Comparison of ENCODE assay signal across 16 mouse cellular contexts in the genomic region with DNA sequence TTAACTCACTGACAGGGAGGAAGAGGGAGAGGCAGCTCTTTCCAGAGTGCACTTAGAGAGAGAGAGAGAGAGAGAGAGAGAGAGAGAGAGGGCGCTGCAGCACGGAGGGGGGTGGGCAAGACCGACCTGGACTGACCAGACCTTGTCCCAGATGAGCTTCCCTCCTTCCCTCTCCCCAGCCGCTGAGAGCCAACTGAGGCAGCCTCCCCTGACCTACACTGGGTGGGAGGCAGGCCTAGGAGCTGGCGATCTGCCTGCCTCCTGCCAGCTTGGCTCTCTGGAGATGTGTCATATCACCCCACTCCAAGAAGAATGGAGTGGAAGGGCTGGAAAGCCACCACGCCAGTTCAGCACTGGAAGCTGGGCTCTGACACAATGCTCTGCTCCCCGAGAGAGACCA. TPM values are rescaled to one million over a fixed set of nuclear protein-coding genes. Genes with fewer than 3 reads are reported as not detected.
DNase-seq lines count a peak whose midpoint lies in the region; ATAC-seq lines count a peak whose summit lies in the region.
"Had no signal": no experiment of that assay in that cellular context is flagged by ENCODE, and none has a peak within 500 bp of the region (broad histone marks: within the 10 kb centered on the region; RNA-seq: fewer than 3 reads in every experiment).

No protein-coding gene starts in this region.

- H3K9me3 ChIP-seq in heart, embryonic 14.5 days (ENCODE audit: control insufficient read depth, low read length) = no peaks in the 10 kb centered on the region
- H3K9me3 ChIP-seq in midbrain, embryonic 11.5 days (ENCODE audit: control insufficient read depth, low read length) = no peaks in the 10 kb centered on the region
- no peaks in the 10 kb centered on the region for H3K9me3 ChIP-seq in midbrain, embryonic 10.5 days (replicated peaks)
- H3K9me3 ChIP-seq in embryonic facial prominence, embryonic 13.5 days = no peaks in the 10 kb centered on the region
- no peaks in the 10 kb centered on the region for H3K9me3 ChIP-seq in stomach, embryonic 16.5 days (replicated peaks; ENCODE audit: control insufficient read depth, low read length)
- H3K9me3 ChIP-seq: forebrain, embryonic 12.5 days had no signal

- H3K4me2 ChIP-seq in heart, embryonic 14.5 days (ENCODE audit: low read length) = no peak overlapping the region
- no peak overlapping the region for H3K4me2 ChIP-seq in midbrain, embryonic 11.5 days
- no peak overlapping the region for H3K4me2 ChIP-seq in embryonic facial prominence, embryonic 13.5 days
- no peak overlapping the region for H3K4me2 ChIP-seq in stomach, embryonic 16.5 days (ENCODE audit: low read depth, low read length)
- H3K4me2 ChIP-seq: forebrain, embryonic 12.5 days; liver, embryonic 11.5 days had no signal

- H3K27me3 ChIP-seq in heart, embryonic 14.5 days (ENCODE audit: control insufficient read depth, insufficient read depth, low read length) = no peaks in the 10 kb centered on the region
- H3K27me3 ChIP-seq in midbrain, embryonic 11.5 days (ENCODE audit: control insufficient read depth, insufficient read depth, low read length) = 0 out of 2 replicates have a peak, but pooled peaks cover under 1% of the 10 kb centered on the region
- H3K27me3 ChIP-seq in midbrain, embryonic 10.5 days (ENCODE audit: low read depth, poor library complexity, severe bottlenecking) = peaks cover 70% of the 10 kb centered on the region
- H3K27me3 ChIP-seq in embryonic facial prominence, embryonic 13.5 days = no peaks in the 10 kb centered on the region
- H3K27me3 ChIP-seq in stomach, embryonic 16.5 days (ENCODE audit: control insufficient read depth, insufficient read depth, low read length) = no peaks in the 10 kb centered on the region
- H3K27me3 ChIP-seq: forebrain, embryonic 12.5 days had no signal

- ATAC-seq in heart, embryonic 14.5 days (ENCODE audit: insufficient number of reproducible peaks, insufficient read depth, low FRiP score, low read depth) = peak; percentile 36; the same call in 1 of the 2 replicates
- ATAC-seq in midbrain, embryonic 11.5 days (ENCODE audit: low FRiP score) = 0 out of 2 replicates have a peak, but pooled peaks have one; percentile 15
- ATAC-seq in embryonic facial prominence, embryonic 13.5 days (ENCODE audit: insufficient number of reproducible peaks, insufficient read depth, low FRiP score, low TSS enrichment, low read depth) = no peak
- no peak for ATAC-seq in stomach, embryonic 16.5 days (ENCODE audit: insufficient read depth, low FRiP score)
- ATAC-seq in activated CD4-positive, CD25-positive, alpha-beta regulatory T cell, adult 4 months = no peak

- no peak overlapping the region for H3K4me3 ChIP-seq in heart, embryonic 14.5 days (ENCODE audit: control insufficient read depth in 1 of 2, insufficient read depth in 1 of 2, low read depth in 1 of 2, low read length in 2 of 2)
- no peak overlapping the region for H3K4me3 ChIP-seq in midbrain, embryonic 11.5 days (ENCODE audit: low read depth, low read length)
- H3K4me3 ChIP-seq in midbrain, embryonic 10.5 days = no peak overlapping the region
- no peak overlapping the region for H3K4me3 ChIP-seq in embryonic facial prominence, embryonic 13.5 days
- no peak overlapping the region for H3K4me3 ChIP-seq in stomach, embryonic 16.5 days (replicated peaks; ENCODE audit: low read length)
- H3K4me3 ChIP-seq: forebrain, embryonic 12.5 days; left cerebral cortex, adult 2 months had no signal

- 0 out of 4 replicates have a peak overlapping the region, but pooled peaks of 1 of the 2 experiments have one; percentile 3 for H3K27ac ChIP-seq in heart, embryonic 14.5 days (replicated peaks in 1 of 2; ENCODE audit: control insufficient read depth in 1 of 2, insufficient read depth in 1 of 2, low read depth in 2 of 2, low read length in 2 of 2)
- H3K27ac ChIP-seq in midbrain, embryonic 11.5 days (ENCODE audit: low read depth, low read length) = no peak overlapping the region
- H3K27ac ChIP-seq in midbrain, embryonic 10.5 days (replicated peaks) = no peak overlapping the region
- H3K27ac ChIP-seq in embryonic facial prominence, embryonic 13.5 days = peak overlapping the region; percentile 60; the same call in 1 of the 2 replicates
- H3K27ac ChIP-seq in stomach, embryonic 16.5 days (ENCODE audit: low read length) = peak overlapping the region; percentile 64; the same call in 1 of the 2 replicates
- H3K27ac ChIP-seq: forebrain, embryonic 12.5 days; left cerebral cortex, adult 2 months; macrophage had no signal

- WGBS in heart, embryonic 14.5 days = 27% methylated on average over 7 of the region's 7 CpGs
- whole genome bisulfite sequencing in midbrain, embryonic 11.5 days = 72% methylated on average over 7 of the region's 7 CpGs
- 61% methylated on average over 7 of the region's 7 CpGs for WGBS in midbrain, embryonic 10.5 days
- WGBS in embryonic facial prominence, embryonic 13.5 days = 53% methylated on average over 7 of the region's 7 CpGs
- 37% methylated on average over 7 of the region's 7 CpGs for WGBS in stomach, embryonic 16.5 days

- H3K4me1 ChIP-seq in heart, embryonic 14.5 days (ENCODE audit: control insufficient read depth in 2 of 2, insufficient read depth in 2 of 2, low read length in 2 of 2) = peaks cover 11 to 12% of the 10 kb centered on the region in 2 experiments
- no peaks in the 10 kb centered on the region for H3K4me1 ChIP-seq in midbrain, embryonic 11.5 days (ENCODE audit: control insufficient read depth, insufficient read depth, low read length)
- peaks cover 12% of the 10 kb centered on the region for H3K4me1 ChIP-seq in midbrain, embryonic 10.5 days
- H3K4me1 ChIP-seq in embryonic facial prominence, embryonic 13.5 days = peaks cover 11% of the 10 kb centered on the region
- no peaks in the 10 kb centered on the region for H3K4me1 ChIP-seq in stomach, embryonic 16.5 days (ENCODE audit: control insufficient read depth, insufficient read depth, low read length)

- H3K36me3 ChIP-seq in heart, embryonic 14.5 days (ENCODE audit: control insufficient read depth, insufficient read depth, low read length) = no peaks in the 10 kb centered on the region
- no peaks in the 10 kb centered on the region for H3K36me3 ChIP-seq in midbrain, embryonic 11.5 days (ENCODE audit: control insufficient read depth, insufficient read depth, low read length)
- H3K36me3 ChIP-seq in midbrain, embryonic 10.5 days = no peaks in the 10 kb centered on the region
- no peaks in the 10 kb centered on the region for H3K36me3 ChIP-seq in embryonic facial prominence, embryonic 13.5 days
- no peaks in the 10 kb centered on the region for H3K36me3 ChIP-seq in stomach, embryonic 16.5 days (ENCODE audit: control insufficient read depth, insufficient read depth, low read length)
- H3K36me3 ChIP-seq: forebrain, embryonic 12.5 days had no signal

- no peak for DNase-seq in heart, adult 11 months
- DNase-seq in midbrain, embryonic 11.5 days (ENCODE audit: low spot score, missing footprints) = no peak
- no peak for DNase-seq in midbrain, embryonic 10.5 days (ENCODE audit: low spot score)
- DNase-seq in gastrocnemius, adult 8-10 months (ENCODE audit: low spot score in 2 of 2) = no peak
- DNase-seq: cerebellum, adult 11 months; heart, postnatal 10 days; kidney, adult 11 months; right cerebral cortex, postnatal 25 days had no signal

- no peak overlapping the region for H3K9ac ChIP-seq in heart, embryonic 14.5 days (ENCODE audit: low read length)
- no peak overlapping the region for H3K9ac ChIP-seq in midbrain, embryonic 11.5 days (ENCODE audit: low read length)
- no peak overlapping the region for H3K9ac ChIP-seq in embryonic facial prominence, embryonic 13.5 days
- H3K9ac ChIP-seq in stomach, embryonic 16.5 days (ENCODE audit: low read length) = no peak overlapping the region
- H3K9ac ChIP-seq: forebrain, embryonic 12.5 days had no signal

RNA-seq across cellular contexts. Expression of a gene that starts 6.6 kb away (rescaled TPM):
- 12.0 and 12.6 TPM in 2 replicates for polyA plus RNA-seq in heart, embryonic 14.5 days (2014; fragmentation: Nextera tagmentation; extraction: Ambion mirVana)
- polyA plus RNA-seq in midbrain, embryonic 11.5 days (2014; fragmentation: Nextera tagmentation; extraction: Ambion mirVana) = 14.2 and 16.9 TPM in 2 replicates
- polyA plus RNA-seq in midbrain, embryonic 10.5 days (2016; fragmentation: Nextera tagmentation; extraction: Ambion mirVana) = 13.8 and 13.9 TPM in 2 replicates
- polyA plus RNA-seq in embryonic facial prominence, embryonic 13.5 days (2015; fragmentation: Nextera tagmentation; extraction: Ambion mirVana) = 44.6 and 45.9 TPM in 2 replicates
- 22.6 and 24.1 TPM in 2 replicates for polyA plus RNA-seq in stomach, embryonic 16.5 days (2015; fragmentation: Nextera tagmentation; extraction: Ambion mirVana)
- 10 to 100 TPM in 2 of 4 experiments, 1 to 10 TPM in 2; 2.9 to 14.0 (median 7.2) TPM for total RNA-seq in gastrocnemius, adult 8-10 months (2022)
- 10 to 100 TPM; 49.7 to 53.9 TPM for polyA plus RNA-seq in activated CD4-positive, CD25-positive, alpha-beta regulatory T cell, adult 4 months (2017; shearing (Covaris generic))

Comparison
In these comparisons a context has a peak if more than half of its experiments do, and no peak if none do; other contexts are left out.
1. ATAC-seq: peak in heart, embryonic 14.5 days (single experiment) and midbrain, embryonic 11.5 days (single experiment); none in embryonic facial prominence, embryonic 13.5 days (single experiment), stomach, embryonic 16.5 days (single experiment) and activated CD4-positive, CD25-positive, alpha-beta regulatory T cell, adult 4 months (single experiment).
2. H3K27ac ChIP-seq: peak in embryonic facial prominence, embryonic 13.5 days (single experiment) and stomach, embryonic 16.5 days (single experiment); none in midbrain, embryonic 11.5 days (single experiment) and midbrain, embryonic 10.5 days (single experiment).